Mouse (Mus musculus) midbrain, embryonic 12.5 days (tissue): ENCODE results near the gene Ndufc2. TPM values are rescaled to one million over a fixed set of nuclear protein-coding genes. Genes with fewer than 3 reads are reported as not detected.

Experiments
- ATAC-seq: fragments of 200-750 bp; cut with Nextera tagmentation; 2 replicates; pipeline ENCODE4 v1.8.0; 2017; ENCODE audit warnings: low read depth, moderate TSS enrichment, moderate library complexity; ENCODE audit not compliant: low FRiP score
- H3K27ac ChIP-seq: fragments of 300-500 bp; sonication (generic); replicated peaks from 2 replicates; pipeline ENCODE4 v1.5.1; 2016; ENCODE audit warnings: mild to moderate bottlenecking
- H3K27me3 ChIP-seq: fragments of 300-500 bp; sonication (generic); 2 replicates; pipeline ENCODE4 v1.6.1; 2016; ENCODE audit warnings: mild to moderate bottlenecking
- H3K36me3 ChIP-seq: fragments of 300-500 bp; sonication (generic); 2 replicates; pipeline ENCODE4 v1.6.1; 2016
- H3K4me1 ChIP-seq: fragments of 300-500 bp; sonication (generic); 2 replicates; pipeline ENCODE4 v1.6.1; 2016
- H3K4me2 ChIP-seq: fragments of 300-500 bp; sonication (generic); replicated peaks from 2 replicates; pipeline ENCODE4 v1.6.1; 2016; ENCODE audit warnings: mild to moderate bottlenecking, moderate library complexity
- H3K4me3 ChIP-seq: fragments of 300-500 bp; sonication (generic); 2 replicates; pipeline ENCODE4 v1.5.1; 2016; ENCODE audit warnings: mild to moderate bottlenecking
- H3K9ac ChIP-seq: fragments of 300-500 bp; sonication (generic); replicated peaks from 2 replicates; pipeline ENCODE4 v1.6.1; 2016; ENCODE audit warnings: mild to moderate bottlenecking, moderate library complexity
- H3K9me3 ChIP-seq: fragments of 300-500 bp; sonication (generic); 2 replicates; pipeline ENCODE4 v1.6.1; 2016; ENCODE audit warnings: mild to moderate bottlenecking
- WGBS: fragments of 180-500 bp; shearing (Covaris S2); methylation state at CpG from one replicate; pipeline ENCODE4 v1.1.7; 2016; 5-methylcytosine and 5-hydroxymethylcytosine counted together
- polyA plus RNA-seq: library from polyadenylated mRNA; unstranded; fragments of >200 nt; fragmentation: Nextera tagmentation; extraction: Ambion mirVana; gene quantifications from 2 replicates; pipeline ENCODE4 v1.2.1, GENCODE M21; 2016

The Ndufc2 gene
- polyA plus RNA-seq, 1 experiment from 2014 or later = 344 TPM

- ATAC-seq = no peak
- Histone ChIP-seq H3K4me2 (no peak within 1 kb of the TSS), H3K4me3 (no peak within 1 kb of the TSS), H3K36me3 (no peaks in the 10 kb centered on the region), H3K9me3 (no peaks in the 10 kb centered on the region), H3K4me1 (no peaks in the 10 kb centered on the region), H3K27ac (no peak within 1 kb of the TSS), H3K9ac (no peak within 1 kb of the TSS), H3K27me3 (no peaks in the 10 kb centered on the region)
- 80% methylated on average over 25 of the region's 25 CpGs for WGBS
Observed at GRCm38 (mm10) chr7:97416906-97417777, 17.3 kb downstream of the Ndufc2 start, which contains the start of gene Thrsp. Thrsp (minus strand) TSS chr7:97417730.

DNA sequence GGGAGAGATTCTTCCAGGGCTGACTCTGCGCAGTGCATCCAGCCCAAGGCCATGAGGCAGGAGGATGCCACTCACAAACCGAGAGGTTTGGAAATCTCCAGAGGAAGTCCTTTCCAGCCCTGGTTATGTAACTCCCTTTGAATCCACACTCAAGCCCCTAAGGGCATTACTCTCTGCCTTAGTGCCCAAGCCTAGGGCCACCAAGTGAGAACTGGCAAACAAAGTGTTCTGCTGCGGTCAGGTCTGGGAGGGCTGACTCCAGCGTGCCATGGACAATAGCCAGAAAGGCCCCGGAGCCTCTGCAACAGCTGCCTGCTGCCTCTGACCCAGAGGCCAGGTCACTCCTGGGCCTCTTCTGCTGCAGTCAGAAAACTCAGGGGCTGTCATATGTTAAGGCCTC, 18.9 kb downstream of the Ndufc2 start:
- 76% methylated on average over 5 of the region's 5 CpGs for WGBS

DNA sequence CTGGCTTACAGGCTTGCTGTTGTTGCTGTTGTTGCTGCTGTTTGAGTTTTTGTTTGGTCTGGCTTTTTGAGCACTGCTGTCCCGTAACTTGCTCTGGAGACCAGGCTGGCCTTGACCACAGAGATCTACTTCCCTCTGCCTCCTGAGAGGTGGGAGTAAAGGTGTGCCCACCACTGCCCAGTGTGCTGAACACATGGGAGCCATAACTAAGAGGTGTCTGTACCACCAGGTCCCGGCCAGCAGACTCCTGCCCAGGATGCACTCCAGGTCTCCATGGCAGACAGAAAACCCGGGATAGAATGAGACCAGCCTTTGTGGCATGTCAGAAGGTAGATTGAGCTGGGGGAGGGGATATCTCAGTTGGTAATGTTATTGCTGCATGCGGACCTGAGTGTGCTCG, 19.4 kb downstream of the Ndufc2 start:
- no peak overlapping the region for H3K27ac ChIP-seq
- H3K4me2 ChIP-seq = no peak overlapping the region
- H3K9me3 ChIP-seq = no peaks in the 10 kb centered on the region
- H3K4me3 ChIP-seq = no peak overlapping the region
- no peak for ATAC-seq
- no peaks in the 10 kb centered on the region for H3K36me3 ChIP-seq
- no peak overlapping the region for H3K9ac ChIP-seq
- H3K4me1 ChIP-seq = no peaks in the 10 kb centered on the region
- H3K27me3 ChIP-seq = no peaks in the 10 kb centered on the region
- WGBS = 89% methylated on average over 5 of the region's 5 CpGs

More for the DNA sequence above, 18.9 kb downstream of the Ndufc2 start:
- Histone ChIP-seq H3K9ac (no peak overlapping the region), H3K27me3 (no peaks in the 10 kb centered on the region), H3K36me3 (no peaks in the 10 kb centered on the region), H3K4me1 (no peaks in the 10 kb centered on the region), H3K9me3 (no peaks in the 10 kb centered on the region), H3K4me2 (no peak overlapping the region), H3K27ac (no peak overlapping the region), H3K4me3 (no peak overlapping the region)
- ATAC-seq = no peak

- no peak overlapping the region for H3K4me2 ChIP-seq
- no peaks in the 10 kb centered on the region for H3K9me3 ChIP-seq
- WGBS = 83% methylated on average over 1 of the region's 1 CpGs
- H3K9ac ChIP-seq = no peak overlapping the region
- no peak for ATAC-seq
- no peak overlapping the region for H3K27ac ChIP-seq
- no peaks in the 10 kb centered on the region for H3K36me3 ChIP-seq
- no peak overlapping the region for H3K4me3 ChIP-seq
- H3K27me3 ChIP-seq = no peaks in the 10 kb centered on the region
- H3K4me1 ChIP-seq = no peaks in the 10 kb centered on the region
Observed at GRCm38 (mm10) chr7:97420406-97420805, 20.6 kb downstream of the Ndufc2 start.

DNA sequence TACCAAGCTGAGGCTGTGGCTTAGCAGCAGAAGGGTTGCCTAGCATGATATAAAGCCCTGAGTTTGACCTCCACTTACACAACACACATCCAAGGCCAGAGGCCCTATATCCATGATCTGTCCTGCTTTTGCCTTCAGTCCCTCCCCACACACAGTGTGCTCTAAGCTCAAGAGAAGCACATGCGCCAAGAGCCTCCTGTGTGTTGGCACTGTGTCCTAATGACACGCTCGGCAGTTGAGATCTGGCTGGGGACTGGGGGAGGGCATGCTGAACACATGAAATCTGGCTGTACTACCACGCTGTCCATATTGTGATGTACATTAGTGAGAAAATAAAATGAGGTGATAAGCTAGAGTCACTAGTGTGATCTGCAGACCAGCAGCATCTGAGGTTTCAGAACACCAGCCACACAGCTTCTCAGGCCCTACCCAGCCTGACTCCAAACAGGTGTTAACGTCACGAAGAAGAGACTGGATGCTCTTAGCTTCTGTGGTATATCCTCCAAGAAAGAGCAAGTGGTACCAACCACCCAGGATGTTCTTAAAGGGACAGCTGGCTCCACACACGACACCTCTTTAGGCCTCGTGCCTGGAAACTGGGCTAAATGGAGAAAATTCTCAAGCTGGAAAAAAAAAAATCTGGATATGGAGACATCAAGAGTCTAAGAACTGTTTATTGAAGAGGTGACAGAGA, 21.3 kb downstream of the Ndufc2 start:
- Histone ChIP-seq H3K36me3 (no peaks in the 10 kb centered on the region), H3K27me3 (no peaks in the 10 kb centered on the region), H3K9me3 (no peaks in the 10 kb centered on the region), H3K9ac (no peak overlapping the region), H3K4me3 (no peak overlapping the region), H3K4me2 (no peak overlapping the region), H3K27ac (no peak overlapping the region), H3K4me1 (no peaks in the 10 kb centered on the region)
- no peak for ATAC-seq
- WGBS = 85% methylated on average over 8 of the region's 8 CpGs

GRCm38 (mm10) chr7:97423754-97424153, 24.0 kb downstream of the Ndufc2 start:
- Histone ChIP-seq H3K27ac (no peak overlapping the region), H3K9ac (no peak overlapping the region), H3K27me3 (no peaks in the 10 kb centered on the region), H3K36me3 (no peaks in the 10 kb centered on the region), H3K4me1 (no peaks in the 10 kb centered on the region), H3K9me3 (no peaks in the 10 kb centered on the region), H3K4me3 (no peak overlapping the region), H3K4me2 (no peak overlapping the region)
- 61% methylated on average over 5 of the region's 5 CpGs for WGBS
- ATAC-seq = no peak

- Histone ChIP-seq H3K9me3 (no peaks in the 10 kb centered on the region), H3K36me3 (no peaks in the 10 kb centered on the region), H3K4me3 (no peak overlapping the region), H3K27me3 (no peaks in the 10 kb centered on the region), H3K4me1 (peaks cover 8% of the 10 kb centered on the region), H3K27ac (no peak overlapping the region), H3K9ac (no peak overlapping the region), H3K4me2 (no peak overlapping the region)
- 9% methylated on average over 12 of the region's 12 CpGs for WGBS
- ATAC-seq = peak; percentile 76
Observed at GRCm38 (mm10) chr7:97424621-97425245, 24.9 kb downstream of the Ndufc2 start.

- no peak overlapping the region for H3K9ac ChIP-seq
- H3K4me3 ChIP-seq = no peak overlapping the region
- H3K36me3 ChIP-seq = no peaks in the 10 kb centered on the region
- no peaks in the 10 kb centered on the region for H3K27me3 ChIP-seq
- H3K4me2 ChIP-seq = no peak overlapping the region
- no peak overlapping the region for H3K27ac ChIP-seq
- WGBS = 71% methylated on average over 6 of the region's 6 CpGs
- no peaks in the 10 kb centered on the region for H3K9me3 ChIP-seq
- H3K4me1 ChIP-seq = peaks cover 16% of the 10 kb centered on the region
- ATAC-seq = no peak
Observed at GRCm38 (mm10) chr7:97426566-97426965, 26.8 kb downstream of the Ndufc2 start.

GRCm38 (mm10) chr7:97427296-97427695, 27.5 kb downstream of the Ndufc2 start:
- Histone ChIP-seq H3K4me3 (no peak overlapping the region), H3K36me3 (no peaks in the 10 kb centered on the region), H3K9ac (no peak overlapping the region), H3K4me2 (no peak overlapping the region), H3K27me3 (no peaks in the 10 kb centered on the region), H3K27ac (no peak overlapping the region), H3K9me3 (no peaks in the 10 kb centered on the region), H3K4me1 (peaks cover 19% of the 10 kb centered on the region)
- 87% methylated on average over 6 of the region's 6 CpGs for WGBS
- ATAC-seq = no peak

GRCm38 (mm10) chr7:97427778-97428420, 28.1 kb downstream of the Ndufc2 start:
- Histone ChIP-seq H3K4me1 (peaks cover 19% of the 10 kb centered on the region), H3K9ac (no peak overlapping the region), H3K27ac (no peak overlapping the region), H3K4me3 (no peak overlapping the region), H3K9me3 (no peaks in the 10 kb centered on the region), H3K4me2 (no peak overlapping the region), H3K27me3 (no peaks in the 10 kb centered on the region), H3K36me3 (no peaks in the 10 kb centered on the region)
- ATAC-seq = no peak
- WGBS = 93% methylated on average over 5 of the region's 5 CpGs

DNA sequence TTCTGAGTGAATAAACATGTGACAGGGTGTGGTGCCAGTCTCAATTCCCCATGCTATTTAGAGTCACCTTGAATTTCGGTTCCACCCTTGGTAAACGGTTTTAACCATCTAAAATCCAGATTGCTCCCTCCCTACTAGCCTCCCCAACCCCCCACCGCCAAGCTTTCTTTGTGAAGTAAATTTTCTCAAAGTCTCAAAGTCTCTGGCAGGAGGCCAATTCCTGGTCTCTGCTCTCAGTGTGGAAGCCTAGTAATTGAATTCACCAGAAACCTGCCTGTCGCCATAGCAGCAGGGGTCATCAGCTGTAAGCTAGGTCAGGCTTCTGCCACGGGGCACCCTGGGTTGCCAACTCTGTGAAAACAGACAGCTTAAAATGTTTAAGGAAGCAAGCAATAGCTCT, 29.9 kb downstream of the Ndufc2 start:
- peak overlapping the region; percentile 74 for H3K27ac ChIP-seq
- H3K4me2 ChIP-seq = peak overlapping the region; percentile 15; the same call in 1 of the 2 replicates
- no peak overlapping the region for H3K4me3 ChIP-seq
- ATAC-seq = peak; percentile 88
- under 1% methylated on average over 5 of the region's 5 CpGs for WGBS
- peaks cover 19% of the 10 kb centered on the region for H3K4me1 ChIP-seq
- no peaks in the 10 kb centered on the region for H3K27me3 ChIP-seq
- no peaks in the 10 kb centered on the region for H3K9me3 ChIP-seq
- no peak overlapping the region for H3K9ac ChIP-seq
- no peaks in the 10 kb centered on the region for H3K36me3 ChIP-seq
